Mouse (Mus musculus) liver, embryonic 16.5 days (tissue): Measurements from ENCODE around the gene Itga1. TPM values are rescaled to one million over a fixed set of nuclear protein-coding genes. Genes with fewer than 3 reads are reported as not detected.

Experiments used
- ATAC-seq: fragments of 200-750 bp; cut with Nextera tagmentation; 2 replicates; pipeline ENCODE4 v1.8.0; 2017; ENCODE audit warnings: low read depth, mild to moderate bottlenecking, moderate number of reproducible peaks, moderate library complexity
- H3K27ac ChIP-seq: fragments of 300-500 bp; sonication (generic); 2 replicates; pipeline ENCODE4 v1.5.1; 2014; ENCODE audit warnings: mild to moderate bottlenecking, low read length
- H3K27me3 ChIP-seq: fragments of 300-500 bp; sonication (generic); 2 replicates; pipeline ENCODE4 v1.6.1; 2014; ENCODE audit warnings: low read depth, low read length, mixed read lengths; ENCODE audit not compliant: control insufficient read depth, insufficient read depth
- H3K36me3 ChIP-seq: fragments of 300-500 bp; sonication (generic); 2 replicates; pipeline ENCODE4 v1.6.1; 2014; ENCODE audit warnings: mild to moderate bottlenecking; ENCODE audit not compliant: control insufficient read depth, insufficient read depth
- H3K4me1 ChIP-seq: fragments of 300-500 bp; sonication (generic); 2 replicates; pipeline ENCODE4 v1.6.1; 2014; ENCODE audit warnings: low read depth, low read length, mixed read lengths; ENCODE audit not compliant: control insufficient read depth
- H3K4me2 ChIP-seq: fragments of 300-500 bp; sonication (generic); 2 replicates; pipeline ENCODE4 v1.6.1; 2014; ENCODE audit warnings: low read depth, low read length, mixed read lengths
- H3K4me3 ChIP-seq: fragments of 300-500 bp; sonication (generic); 2 replicates; pipeline ENCODE4 v1.5.1; 2014; ENCODE audit warnings: low read depth, mild to moderate bottlenecking, low read length
- H3K9ac ChIP-seq: fragments of 300-500 bp; sonication (generic); 2 replicates; pipeline ENCODE4 v1.6.1; 2014; ENCODE audit warnings: low read depth, low read length
- H3K9me3 ChIP-seq: fragments of 300-500 bp; sonication (generic); replicated peaks from 2 replicates; pipeline ENCODE4 v1.6.1; 2016; ENCODE audit warnings: low read length; ENCODE audit not compliant: control insufficient read depth
- WGBS: fragments of 180-500 bp; shearing (Covaris S2); extraction: QIAGEN DNeasy Blood & Tissue Kit; methylation state at CpG from one replicate; pipeline ENCODE4 v1.1.7; 2014; ENCODE audit not compliant: insufficient replicate concordance; 5-methylcytosine and 5-hydroxymethylcytosine counted together
- polyA plus RNA-seq: library from polyadenylated mRNA; unstranded; fragments of >200 nt; fragmentation: Nextera tagmentation; extraction: Ambion mirVana; gene quantifications from 2 replicates; pipeline ENCODE4 v1.2.1, GENCODE M21; 2015

Gene Itga1
- polyA plus RNA-seq, 1 experiment from 2014 or later, result 6.5 TPM

GRCm38 (mm10) chr13:115107436-115107835 is 5.7 kb upstream of the Itga1 start:
- 47% methylated on average over 8 of the region's 8 CpGs for WGBS
- Histone ChIP-seq H3K27ac (no peak overlapping the region), H3K36me3 (no peaks in the 10 kb centered on the region), H3K4me3 (no peak overlapping the region), H3K9ac (no peak overlapping the region), H3K4me1 (no peaks in the 10 kb centered on the region), H3K27me3 (peaks cover 3% of the 10 kb centered on the region; the same call in 1 of the 2 replicates), H3K9me3 (no peaks in the 10 kb centered on the region), H3K4me2 (no peak overlapping the region)
- no peak for ATAC-seq

- Histone ChIP-seq H3K4me3 (no peak overlapping the region), H3K36me3 (no peaks in the 10 kb centered on the region), H3K9ac (no peak overlapping the region), H3K4me2 (no peak overlapping the region), H3K9me3 (no peaks in the 10 kb centered on the region), H3K27me3 (peaks cover 14% of the 10 kb centered on the region), H3K27ac (no peak overlapping the region), H3K4me1 (no peaks in the 10 kb centered on the region)
- ATAC-seq, result no peak
- WGBS, result 52% methylated on average over 10 of the region's 10 CpGs
These were observed 4.4 kb upstream of the Itga1 start for GRCm38 (mm10) chr13:115106183-115106582.

DNA sequence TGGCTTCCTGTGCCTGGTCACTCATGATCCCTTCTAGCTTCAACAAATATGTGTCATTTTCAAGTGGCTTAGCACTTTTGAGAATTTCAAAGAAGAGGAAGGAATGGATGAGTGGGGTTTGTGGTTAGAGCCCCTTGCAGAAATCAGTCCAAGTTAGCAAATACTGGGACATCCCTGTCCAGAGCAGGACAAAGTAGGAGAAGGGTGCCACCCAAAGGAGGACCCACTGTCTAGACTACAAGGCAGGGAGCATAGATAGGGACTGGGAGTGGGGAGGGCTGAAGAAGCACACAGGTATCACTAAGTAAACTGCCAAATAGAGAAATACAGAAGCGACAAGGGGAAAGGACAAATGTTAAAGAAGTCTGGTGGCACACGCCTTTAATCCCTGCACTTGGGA is 990 bp upstream of the Itga1 start:
- peaks cover 30% of the 10 kb centered on the region for H3K27me3 ChIP-seq
- H3K27ac ChIP-seq, result no peak overlapping the region
- no peak for ATAC-seq
- H3K4me1 ChIP-seq, result no peaks in the 10 kb centered on the region
- no peak overlapping the region for H3K9ac ChIP-seq
- 74% methylated on average over 2 of the region's 2 CpGs for WGBS
- no peaks in the 10 kb centered on the region for H3K36me3 ChIP-seq
- H3K4me2 ChIP-seq, result no peak overlapping the region
- no peaks in the 10 kb centered on the region for H3K9me3 ChIP-seq
- no peak overlapping the region for H3K4me3 ChIP-seq

GRCm38 (mm10) chr13:115100381-115101177 is 1.2 kb downstream of the Itga1 start:
- Histone ChIP-seq H3K4me1 (no peaks in the 10 kb centered on the region; the same call in 1 of the 2 replicates), H3K4me2 (peak overlapping the region; percentile 51), H3K36me3 (no peaks in the 10 kb centered on the region), H3K4me3 (peak overlapping the region; percentile 63), H3K27ac (peak overlapping the region; percentile 83), H3K27me3 (peaks cover 30% of the 10 kb centered on the region), H3K9me3 (no peaks in the 10 kb centered on the region), H3K9ac (peak overlapping the region; percentile 15; the same call in 1 of the 2 replicates)
- whole genome bisulfite sequencing, result 39% methylated on average over 11 of the region's 11 CpGs
- ATAC-seq, result no peak

GRCm38 (mm10) chr13:115099381-115099780 is 2.4 kb downstream of the Itga1 start:
- Histone ChIP-seq H3K27me3 (peaks cover 30% of the 10 kb centered on the region), H3K4me1 (no peaks in the 10 kb centered on the region; the same call in 1 of the 2 replicates), H3K4me3 (no peak overlapping the region), H3K36me3 (no peaks in the 10 kb centered on the region), H3K4me2 (no peak overlapping the region), H3K9ac (no peak overlapping the region), H3K27ac (no peak overlapping the region), H3K9me3 (no peaks in the 10 kb centered on the region)
- WGBS, result 57% methylated on average over 9 of the region's 9 CpGs
- no peak for ATAC-seq

DNA sequence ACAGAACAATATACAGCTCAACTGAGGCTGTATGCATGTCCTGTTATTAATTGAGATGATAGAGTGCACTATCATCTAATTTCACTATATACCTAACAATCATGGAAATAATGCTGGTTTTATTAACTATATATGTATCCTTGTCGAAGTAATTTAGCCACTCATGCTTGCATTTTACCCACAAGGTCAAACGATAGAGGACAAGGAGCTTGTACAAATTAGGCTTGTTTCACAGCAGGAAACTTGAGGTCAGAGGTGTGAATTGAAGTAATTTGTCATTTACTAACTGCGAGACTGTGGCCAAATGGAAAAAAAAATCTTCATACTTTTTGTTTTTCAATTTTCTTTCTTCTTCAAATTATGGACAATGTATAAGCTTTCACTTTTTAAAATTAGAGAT is 3.5 kb downstream of the Itga1 start:
- Histone ChIP-seq H3K4me3 (no peak overlapping the region), H3K4me2 (no peak overlapping the region), H3K27ac (no peak overlapping the region), H3K27me3 (peaks cover 30% of the 10 kb centered on the region), H3K9me3 (no peaks in the 10 kb centered on the region), H3K36me3 (no peaks in the 10 kb centered on the region), H3K4me1 (no peaks in the 10 kb centered on the region; the same call in 1 of the 2 replicates), H3K9ac (no peak overlapping the region)
- 61% methylated on average over 3 of the region's 3 CpGs for WGBS
- ATAC-seq, result no peak

GRCm38 (mm10) chr13:115096965-115097364 is 4.8 kb downstream of the Itga1 start:
- H3K4me2 ChIP-seq, result no peak overlapping the region

DNA sequence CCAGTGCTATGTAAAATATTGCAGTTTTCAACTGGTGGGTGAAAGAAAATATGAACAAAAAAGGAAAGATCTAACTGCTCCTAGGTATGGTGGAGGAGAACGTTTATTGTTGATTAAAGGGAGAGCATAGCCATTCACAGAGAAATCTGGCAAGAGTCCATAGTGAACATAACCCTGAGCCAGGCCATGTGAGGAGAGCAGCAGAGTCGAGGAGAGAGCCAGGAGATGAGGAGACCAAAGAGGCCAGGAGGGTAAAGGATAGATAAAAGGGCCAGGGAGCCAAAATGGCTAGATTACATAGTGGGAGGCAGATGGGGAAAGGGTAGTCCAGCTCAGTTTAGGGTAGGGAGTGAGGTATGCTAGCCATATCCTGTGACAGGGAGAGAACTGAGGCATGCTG is 5.5 kb downstream of the Itga1 start:
- peaks cover 16% of the 10 kb centered on the region for H3K27me3 ChIP-seq
- no peak overlapping the region for H3K4me2 ChIP-seq
- WGBS, result 20% methylated on average over 2 of the region's 2 CpGs
- no peak overlapping the region for H3K27ac ChIP-seq
- H3K9me3 ChIP-seq, result no peaks in the 10 kb centered on the region
- H3K9ac ChIP-seq, result no peak overlapping the region
- no peak overlapping the region for H3K4me3 ChIP-seq
- peaks cover 7% of the 10 kb centered on the region for H3K4me1 ChIP-seq
- peak; percentile 20; the same call in 1 of the 2 replicates for ATAC-seq
- no peaks in the 10 kb centered on the region for H3K36me3 ChIP-seq

More at GRCm38 (mm10) chr13:115096965-115097364, 4.8 kb downstream of the Itga1 start:
- Histone ChIP-seq H3K9me3 (no peaks in the 10 kb centered on the region), H3K27ac (no peak overlapping the region), H3K4me3 (no peak overlapping the region), H3K4me1 (peaks cover under 1% of the 10 kb centered on the region), H3K27me3 (peaks cover 24% of the 10 kb centered on the region), H3K9ac (no peak overlapping the region), H3K36me3 (no peaks in the 10 kb centered on the region)
- 53% methylated on average over 5 of the region's 5 CpGs for WGBS
- no peak for ATAC-seq

GRCm38 (mm10) chr13:115095392-115095791 is 6.4 kb downstream of the Itga1 start:
- H3K9ac ChIP-seq, result no peak overlapping the region
- 76% methylated on average over 2 of the region's 2 CpGs for WGBS
- no peak overlapping the region for H3K4me3 ChIP-seq
- peaks cover 9% of the 10 kb centered on the region; the same call in 1 of the 2 replicates for H3K27me3 ChIP-seq
- H3K4me1 ChIP-seq, result peaks cover 10% of the 10 kb centered on the region
- H3K27ac ChIP-seq, result no peak overlapping the region
- no peak for ATAC-seq
- H3K4me2 ChIP-seq, result no peak overlapping the region
- no peaks in the 10 kb centered on the region for H3K9me3 ChIP-seq
- no peaks in the 10 kb centered on the region for H3K36me3 ChIP-seq
